Mouse (Mus musculus): Measurements from ENCODE around the gene Klf15.
A peak's percentile ranks its signal among the peaks of the same experiment; 100 is the strongest.

Gene Klf15

DNA sequence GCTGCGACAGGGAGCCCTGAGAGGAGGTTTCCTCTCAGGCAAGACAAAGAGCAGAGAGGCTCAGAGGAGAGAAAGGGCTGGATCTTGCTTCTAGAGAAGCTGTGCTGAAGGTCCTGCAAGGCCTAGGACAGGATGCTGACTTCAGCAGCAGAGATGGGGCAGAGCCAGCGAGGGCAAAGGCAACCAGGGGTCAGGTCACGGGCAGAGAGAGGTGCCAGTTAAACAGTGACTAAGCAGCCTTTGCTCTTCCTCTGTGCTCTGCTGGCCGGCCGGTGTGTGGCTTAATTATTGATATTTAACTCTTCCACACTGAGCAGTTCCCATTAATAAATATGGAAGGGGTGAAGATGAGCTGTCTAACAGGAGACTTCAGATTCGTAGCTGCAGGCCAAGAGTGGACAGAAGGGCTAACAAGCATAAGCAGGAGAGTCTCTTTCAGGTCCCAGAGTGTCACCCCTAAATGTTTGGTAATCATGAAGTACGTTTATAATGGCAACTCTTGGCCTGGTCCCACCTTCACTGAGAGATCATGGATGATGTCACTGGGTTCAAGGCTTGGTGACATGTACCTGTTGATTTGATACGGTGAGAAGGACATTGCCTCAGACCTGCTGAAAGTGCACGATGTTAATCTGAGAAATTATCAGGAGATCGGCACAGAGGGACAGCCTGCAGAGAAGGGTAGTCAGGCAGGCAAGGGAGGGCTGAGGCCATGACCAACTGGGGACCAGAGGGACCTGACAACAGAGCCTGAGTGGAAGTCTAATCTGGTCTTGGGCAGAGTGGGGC, 29.8 kb downstream of the Klf15 start:
- no peak for DNase-seq (ENCODE audit: low read depth, low spot score)

DNA sequence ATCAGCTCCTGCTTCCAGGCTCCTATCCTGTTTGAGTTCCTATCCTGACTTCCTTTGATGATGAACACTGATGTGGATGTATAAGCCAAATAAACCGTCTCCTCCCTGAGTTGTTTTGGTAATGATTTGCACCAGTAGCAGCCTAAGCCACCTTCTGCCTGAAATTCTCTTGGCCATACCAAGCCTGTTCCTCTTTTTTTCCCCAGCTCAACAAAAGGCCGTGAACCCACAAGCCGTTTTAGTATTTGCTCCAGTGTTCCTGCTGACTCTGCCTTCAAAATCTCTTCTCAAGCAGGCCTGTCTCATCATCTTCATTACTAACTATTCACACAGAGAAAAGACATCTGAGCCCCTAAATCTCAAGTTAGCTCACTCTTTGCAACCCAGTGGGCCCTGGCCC, 31.8 kb downstream of the Klf15 start:
- no peak for DNase-seq (ENCODE audit: low read depth, low spot score)

- no peak for DNase-seq (ENCODE audit: low read depth, low spot score)
These were observed 32.2 kb downstream of the Klf15 start for GRCm38 (mm10) chr6:90494566-90494965.

GRCm38 (mm10) chr6:90495282-90495912, 33.0 kb downstream of the Klf15 start:
- DNase-seq (ENCODE audit: low read depth, low spot score), result no peak

DNA sequence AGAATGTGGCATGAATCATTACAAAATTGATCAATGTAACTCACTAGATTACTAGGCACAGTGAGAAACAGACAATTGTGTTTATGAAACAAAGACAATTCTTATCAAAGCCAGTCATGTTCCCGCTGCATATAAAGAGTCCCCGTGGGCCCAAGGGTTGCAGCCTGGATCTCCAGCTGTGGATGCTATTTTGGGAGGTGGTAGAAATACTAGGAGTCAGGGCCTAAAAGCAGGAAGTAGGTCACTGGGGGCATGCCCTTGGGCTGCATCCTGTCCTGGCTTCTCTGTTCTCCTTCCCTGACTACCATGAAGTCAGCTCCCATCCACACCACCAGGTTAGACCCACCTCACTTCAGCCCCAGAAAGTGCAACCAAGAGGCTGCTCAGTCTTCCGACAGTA, 33.8 kb downstream of the Klf15 start:
- no peak for DNase-seq (ENCODE audit: low read depth, low spot score)

DNA sequence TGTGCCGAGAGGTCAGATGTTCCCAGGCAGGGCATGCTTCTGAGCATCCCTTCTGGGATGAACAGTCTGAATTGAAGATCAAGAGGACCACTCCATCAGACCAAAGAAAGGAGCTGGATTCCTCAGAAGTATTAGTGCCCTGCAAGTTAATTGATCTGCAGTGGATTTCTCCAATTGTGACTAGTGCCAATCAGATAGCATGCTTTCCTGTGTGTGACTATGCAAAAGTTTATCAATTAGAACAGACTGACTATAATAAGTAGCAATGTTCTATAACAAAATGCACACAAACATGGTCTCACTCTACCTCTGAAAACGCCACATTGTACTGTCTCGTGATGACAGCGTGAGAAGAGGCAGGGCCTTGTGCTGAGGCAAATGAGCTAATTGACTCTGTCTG, 37.1 kb downstream of the Klf15 start:
- DNase-seq (ENCODE audit: low read depth, low spot score), result no peak

DNA sequence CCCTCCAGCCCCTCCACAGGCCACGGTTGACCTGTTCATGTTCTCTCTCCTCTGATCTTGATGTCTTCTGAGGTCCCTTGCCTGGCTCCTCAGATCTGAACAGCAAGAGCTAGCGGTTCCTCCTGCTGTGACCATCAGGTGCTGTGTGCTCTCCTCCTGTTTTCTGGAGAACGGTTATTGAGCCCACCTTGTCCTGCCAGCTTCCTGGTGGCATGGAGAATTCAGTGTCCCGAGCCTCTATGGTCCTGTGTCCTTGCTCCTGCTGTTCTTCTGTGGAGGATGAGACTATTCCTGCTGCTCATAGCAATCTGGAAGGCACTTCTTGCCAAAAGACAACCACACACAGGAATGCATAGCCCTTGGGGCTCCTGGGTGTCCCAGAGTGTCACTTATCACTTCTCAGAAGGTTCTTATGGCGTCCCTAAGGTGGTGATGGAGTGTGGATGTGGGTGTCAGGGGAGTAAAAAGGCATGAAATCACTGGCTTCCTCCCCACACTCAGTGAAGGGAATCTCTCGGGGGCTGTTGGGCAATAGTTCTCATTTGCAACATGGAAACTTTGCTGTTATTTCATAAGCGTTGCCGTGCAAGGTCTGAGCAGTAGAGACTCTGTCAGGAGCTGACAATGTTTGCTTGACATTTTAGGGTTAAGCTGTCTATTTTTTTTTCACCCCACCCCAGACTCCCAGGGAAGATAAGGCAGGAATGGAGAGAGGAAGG, 39.0 kb downstream of the Klf15 start:
- DNase-seq (ENCODE audit: low read depth, low spot score), result no peak

DNA sequence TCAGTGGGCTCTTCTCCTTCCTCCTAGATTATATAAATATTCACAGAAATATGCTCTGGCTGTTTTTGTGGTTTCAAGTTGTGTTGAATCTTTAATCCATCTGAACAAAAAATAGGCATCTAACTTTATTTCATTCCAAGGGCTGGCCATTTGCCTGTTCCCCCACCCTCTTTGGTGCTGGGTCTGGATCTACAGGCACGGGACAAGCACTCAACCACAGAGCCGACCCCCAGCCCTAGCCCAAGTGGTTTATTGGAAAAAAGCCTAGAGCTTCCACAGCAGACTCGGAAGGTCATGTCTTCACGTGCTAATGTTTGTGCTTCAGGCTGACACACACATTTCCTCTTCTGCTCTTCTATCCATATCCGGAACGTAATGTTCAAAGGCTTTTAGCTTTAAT, 43.5 kb downstream of the Klf15 start:
- no peak for DNase-seq (ENCODE audit: low read depth, low spot score)

DNA sequence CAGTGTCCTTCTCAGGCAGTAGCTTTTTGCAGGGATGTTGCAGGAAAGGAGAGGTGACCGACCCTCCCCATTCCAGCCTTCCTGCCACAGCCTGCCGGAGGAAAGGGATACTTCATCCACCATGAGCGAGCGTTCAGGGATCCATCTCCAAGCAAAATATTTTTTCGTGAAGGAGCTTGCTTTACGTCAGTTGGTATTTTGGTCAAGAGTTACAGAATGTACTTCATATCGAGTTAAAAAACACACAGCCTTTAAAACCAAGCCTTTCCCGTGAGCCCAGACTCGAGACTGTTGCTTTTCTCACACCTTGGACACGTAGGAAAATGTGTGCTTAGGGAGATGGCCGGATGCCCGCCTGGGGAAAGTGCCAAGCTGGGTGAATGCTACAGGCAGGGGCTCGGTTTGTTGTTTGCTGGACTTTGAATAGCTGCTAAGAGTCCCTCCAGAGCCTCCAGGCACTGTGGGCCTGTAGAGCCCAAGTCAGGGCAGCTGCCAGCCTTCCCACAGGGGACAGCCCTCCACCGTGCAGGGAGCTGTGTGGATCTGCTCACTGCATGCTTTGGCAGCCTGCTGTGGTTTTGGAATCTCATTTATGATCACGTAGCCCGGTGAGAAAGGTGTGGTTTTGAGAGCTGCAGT, 44.4 kb downstream of the Klf15 start:
- no peak for DNase-seq (ENCODE audit: low read depth, low spot score)

DNA sequence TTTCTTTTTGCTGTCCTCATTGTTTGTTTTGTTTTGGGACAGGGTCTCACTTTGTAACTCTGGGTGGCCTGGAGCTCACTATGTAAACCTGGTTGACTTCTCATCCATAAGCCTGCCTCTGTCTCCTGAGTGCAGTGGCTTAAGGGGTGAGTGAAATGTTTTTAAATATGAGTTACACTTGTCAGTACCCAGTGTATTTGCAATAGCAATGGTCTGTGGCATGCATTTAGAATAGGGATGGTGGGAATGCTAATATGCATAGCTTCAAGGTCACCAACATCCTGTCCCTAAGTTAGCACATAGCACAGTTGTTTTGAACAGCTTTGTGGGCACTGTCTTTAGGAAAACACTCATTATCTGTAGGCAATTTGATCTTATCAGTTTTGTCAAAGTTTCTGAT, 45.1 kb downstream of the Klf15 start:
- no peak for DNase-seq (ENCODE audit: low read depth, low spot score)

- DNase-seq (ENCODE audit: low read depth, low spot score), result no peak
These were observed 45.8 kb downstream of the Klf15 start for GRCm38 (mm10) chr6:90508197-90508624.

DNA sequence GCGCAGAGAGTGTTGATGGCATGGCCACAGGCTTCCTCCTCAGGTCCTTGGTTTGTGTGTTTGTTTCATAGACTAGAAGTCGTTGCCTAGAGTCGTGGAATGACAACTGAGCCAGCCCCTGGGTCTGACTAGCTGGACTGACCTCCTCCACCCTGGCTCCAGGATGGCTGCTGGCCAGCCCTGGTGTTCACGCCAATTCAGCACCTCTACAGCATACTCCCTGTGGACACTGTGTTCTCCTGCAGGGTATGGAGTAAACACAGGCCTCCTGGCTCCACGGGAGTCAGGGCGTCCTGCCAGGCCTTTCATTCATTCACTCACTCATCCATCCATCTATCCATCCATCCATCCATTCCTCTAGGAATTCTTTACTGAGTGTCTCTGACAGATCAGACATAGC, 46.7 kb downstream of the Klf15 start:
- no peak for DNase-seq (ENCODE audit: low read depth, low spot score)

DNA sequence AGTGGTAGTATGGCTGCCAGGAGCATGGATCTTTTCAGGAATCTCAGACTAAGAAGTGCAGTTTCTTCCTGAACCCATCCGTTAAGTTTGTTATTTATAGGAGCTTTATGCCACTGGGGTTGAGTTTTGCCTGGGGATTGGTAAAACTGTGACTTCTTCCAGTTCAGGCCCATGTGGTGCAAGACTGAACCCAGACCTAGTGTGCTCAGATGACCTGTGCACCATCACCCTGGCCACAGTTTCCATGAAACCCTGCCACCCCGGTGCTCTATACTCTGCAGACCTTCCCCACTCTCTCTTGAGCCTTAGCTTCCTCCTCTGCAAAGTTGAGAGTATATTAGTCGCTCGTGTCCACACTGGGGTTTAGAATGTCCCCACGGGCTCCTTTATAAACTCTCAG, 50.0 kb downstream of the Klf15 start:
- no peak for DNase-seq (ENCODE audit: low read depth, low spot score)

- DNase-seq (ENCODE audit: low read depth, low spot score), result no peak
These were observed 50.9 kb downstream of the Klf15 start for GRCm38 (mm10) chr6:90513074-90513856.

GRCm38 (mm10) chr6:90514369-90514768, 52.0 kb downstream of the Klf15 start:
- DNase-seq (ENCODE audit: low read depth, low spot score), result no peak

DNA sequence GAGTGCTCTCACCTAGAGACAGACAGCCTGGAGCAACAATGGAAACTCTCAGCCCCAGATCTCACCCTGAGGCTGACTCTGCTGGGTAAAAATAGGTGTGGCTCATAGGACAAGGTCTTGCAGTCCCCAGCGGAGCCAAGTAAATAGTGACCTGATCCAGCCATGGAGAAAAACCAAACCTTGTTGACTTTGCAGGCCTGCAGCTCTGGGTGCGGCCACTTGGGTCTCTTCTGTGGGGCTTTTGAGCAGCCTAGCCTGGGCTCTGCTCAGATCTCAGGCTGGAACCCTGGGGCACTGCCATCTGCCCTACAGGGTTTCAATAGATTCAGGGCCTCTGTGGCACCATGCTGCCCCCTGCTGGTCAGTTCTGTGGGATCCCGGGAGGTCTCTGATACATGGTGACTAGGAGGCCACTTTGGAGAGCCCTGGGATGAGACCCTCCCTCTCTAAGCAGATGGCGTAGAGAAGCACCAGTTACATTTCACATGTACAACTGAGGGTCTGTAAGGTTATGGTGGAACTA, 52.6 kb downstream of the Klf15 start:
- DNase-seq (ENCODE audit: low read depth, low spot score), result peak; percentile 63

GRCm38 (mm10) chr6:90518892-90519291, 56.5 kb downstream of the Klf15 start:
- no peak for DNase-seq (ENCODE audit: low read depth, low spot score)

DNA sequence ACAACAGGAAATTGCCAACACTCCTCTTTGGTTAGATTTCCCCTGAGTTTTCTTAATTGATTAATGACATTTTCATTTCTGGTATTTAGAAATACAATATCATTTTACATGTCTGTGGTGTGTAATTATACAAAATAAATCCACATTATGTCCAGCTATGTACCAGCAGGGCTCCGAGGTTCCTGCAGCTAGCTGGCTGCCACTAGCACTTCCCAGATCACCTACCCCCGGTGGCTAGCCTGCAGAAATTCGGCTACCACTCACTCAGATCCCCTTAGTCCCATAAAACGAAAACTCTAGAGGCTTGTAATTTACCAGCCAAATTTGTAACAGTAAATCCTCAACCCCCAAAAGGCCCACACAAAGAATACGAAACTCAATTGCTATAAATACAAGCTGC, 57.0 kb downstream of the Klf15 start:
- DNase-seq (ENCODE audit: low read depth, low spot score), result no peak

All from embryo, embryonic 11.5 days (tissue).